Mouse (Mus musculus): ENCODE data around the gene Tpd52l2. TPM values are rescaled to one million over a fixed set of nuclear protein-coding genes. Genes with fewer than 3 reads are reported as not detected.

Tpd52l2 gene
- polyA plus RNA-seq, 1 experiment from 2014 or later: 169 TPM

- ATAC-seq (ENCODE audit: low FRiP score, low read depth): no peak
- no peaks in the 10 kb centered on the region for H3K9me3 ChIP-seq
- H3K27me3 ChIP-seq: no peaks in the 10 kb centered on the region
- peaks cover 79% of the 10 kb centered on the region for H3K36me3 ChIP-seq
- H3K4me3 ChIP-seq: no peak overlapping the region
- H3K9ac ChIP-seq: no peak overlapping the region
- 89% methylated on average over 5 of the region's 5 CpGs for WGBS
- H3K4me1 ChIP-seq: no peaks in the 10 kb centered on the region
- no peak overlapping the region for H3K27ac ChIP-seq
- no peak overlapping the region for H3K4me2 ChIP-seq (replicated peaks)
These were observed 51.7 kb downstream of the Tpd52l2 start for GRCm38 (mm10) chr2:181548682-181549081.

DNA sequence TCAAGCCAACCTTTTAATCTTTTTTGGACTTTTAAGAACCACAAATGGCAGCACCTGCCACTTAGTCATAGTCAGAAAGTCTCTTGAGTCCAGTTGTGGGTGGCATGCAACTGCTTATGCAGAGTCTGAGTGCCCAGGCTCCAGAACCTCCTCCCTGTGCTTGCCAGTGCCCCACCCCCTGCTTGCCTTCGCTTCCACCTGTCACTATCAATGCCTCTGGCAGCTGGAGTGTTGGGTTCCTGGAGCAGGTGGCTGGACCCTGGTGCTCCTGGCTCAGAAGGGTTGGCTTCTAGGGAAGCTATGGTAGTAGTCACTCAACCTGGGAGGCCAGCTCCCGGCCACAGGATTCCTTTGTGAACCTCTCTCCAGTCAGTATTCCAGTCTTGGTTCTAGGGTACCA lies 53.3 kb downstream of the Tpd52l2 start:
- Histone ChIP-seq H3K36me3 (peaks cover 85% of the 10 kb centered on the region), H3K4me2 (replicated peaks) (no peak overlapping the region), H3K9me3 (no peaks in the 10 kb centered on the region), H3K27ac (no peak overlapping the region), H3K27me3 (no peaks in the 10 kb centered on the region), H3K4me1 (no peaks in the 10 kb centered on the region), H3K9ac (no peak overlapping the region), H3K4me3 (no peak overlapping the region)
- 93% methylated on average over 2 of the region's 2 CpGs for WGBS
- ATAC-seq (ENCODE audit: low FRiP score, low read depth): no peak

- Histone ChIP-seq H3K9ac (no peak overlapping the region), H3K4me1 (no peaks in the 10 kb centered on the region), H3K27me3 (no peaks in the 10 kb centered on the region), H3K9me3 (no peaks in the 10 kb centered on the region), H3K36me3 (peaks cover 55% of the 10 kb centered on the region), H3K4me3 (no peak overlapping the region), H3K4me2 (replicated peaks) (no peak overlapping the region), H3K27ac (no peak overlapping the region)
- ATAC-seq (ENCODE audit: low FRiP score, low read depth): no peak
These were observed 56.8 kb downstream of the Tpd52l2 start for GRCm38 (mm10) chr2:181553772-181554171.

DNA sequence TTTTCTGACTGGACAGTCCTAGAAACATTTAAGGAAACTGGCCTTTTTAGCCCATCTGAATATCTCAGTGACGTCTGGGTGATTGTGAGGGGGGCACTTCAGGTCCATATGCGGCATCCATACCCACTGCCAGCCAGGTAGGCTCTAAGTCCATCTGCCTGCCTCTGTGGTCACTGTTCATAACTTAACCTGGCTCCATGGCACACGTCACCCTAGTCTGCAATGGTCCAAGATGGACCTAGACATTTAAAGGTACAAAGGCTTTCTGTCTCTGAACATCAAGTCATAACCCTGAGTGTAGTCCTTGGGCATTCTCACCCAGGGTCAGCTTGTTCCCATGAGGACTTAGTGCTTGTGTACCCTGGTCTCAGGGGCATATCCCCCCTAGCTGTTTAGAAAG lies 70.4 kb downstream of the Tpd52l2 start:
- WGBS: 79% methylated on average over 3 of the region's 3 CpGs
- Histone ChIP-seq H3K4me1 (no peaks in the 10 kb centered on the region), H3K9me3 (no peaks in the 10 kb centered on the region), H3K27ac (no peak overlapping the region), H3K4me2 (replicated peaks) (no peak overlapping the region), H3K4me3 (no peak overlapping the region), H3K27me3 (no peaks in the 10 kb centered on the region), H3K36me3 (0 out of 2 replicates have a peak, but pooled peaks cover 11% of the 10 kb centered on the region), H3K9ac (no peak overlapping the region)
- no peak for ATAC-seq (ENCODE audit: low FRiP score, low read depth)

Other genes starting within 250 kb of the Tpd52l2 start
- gene Gmeb2, start 209.1 kb upstream of the Tpd52l2 start, polyA plus RNA-seq (2015; fragmentation: Nextera tagmentation; extraction: Ambion mirVana): 16.5 and 17.8 TPM in 2 replicates
- 0.84 and 3.3 TPM in 2 replicates for gene Stmn3, start 182.6 kb upstream of the Tpd52l2 start, polyA plus RNA-seq (2015; fragmentation: Nextera tagmentation; extraction: Ambion mirVana)
- 43.2 and 48.8 TPM in 2 replicates for gene Rtel1, start 177.4 kb upstream of the Tpd52l2 start, polyA plus RNA-seq (2015; fragmentation: Nextera tagmentation; extraction: Ambion mirVana)
- 43.9 and 49.5 TPM in 2 replicates for gene Zgpat, start 132.2 kb upstream of the Tpd52l2 start, polyA plus RNA-seq (2015; fragmentation: Nextera tagmentation; extraction: Ambion mirVana)
- 77.1 and 79.2 TPM in 2 replicates for gene Arfrp1, start 131.7 kb upstream of the Tpd52l2 start, polyA plus RNA-seq (2015; fragmentation: Nextera tagmentation; extraction: Ambion mirVana)
- gene Lime1, start 117.1 kb upstream of the Tpd52l2 start, polyA plus RNA-seq (2015; fragmentation: Nextera tagmentation; extraction: Ambion mirVana): 26.5 and 28.1 TPM in 2 replicates
- gene Zbtb46, start 37.7 kb upstream of the Tpd52l2 start, polyA plus RNA-seq (2015; fragmentation: Nextera tagmentation; extraction: Ambion mirVana): 5.7 and 6.1 TPM in 2 replicates
- 0.08 and 0.18 TPM in 2 replicates for gene Abhd16b, start 3.9 kb upstream of the Tpd52l2 start, polyA plus RNA-seq (2015; fragmentation: Nextera tagmentation; extraction: Ambion mirVana)
- gene Dnajc5, start 23.3 kb downstream of the Tpd52l2 start, polyA plus RNA-seq (2015; fragmentation: Nextera tagmentation; extraction: Ambion mirVana): 101 and 102 TPM in 2 replicates
- gene Uckl1, start 87.8 kb downstream of the Tpd52l2 start, polyA plus RNA-seq (2015; fragmentation: Nextera tagmentation; extraction: Ambion mirVana): 43.5 and 46.2 TPM in 2 replicates
- gene Prpf6, start 94.7 kb downstream of the Tpd52l2 start, polyA plus RNA-seq (2015; fragmentation: Nextera tagmentation; extraction: Ambion mirVana): 70.5 and 71.5 TPM in 2 replicates
- gene Zfp512b, start 95.7 kb downstream of the Tpd52l2 start, polyA plus RNA-seq (2015; fragmentation: Nextera tagmentation; extraction: Ambion mirVana): 67.2 and 69.4 TPM in 2 replicates
- gene Samd10, start 102.1 kb downstream of the Tpd52l2 start, polyA plus RNA-seq (2015; fragmentation: Nextera tagmentation; extraction: Ambion mirVana): 7.8 and 8.6 TPM in 2 replicates
- 0.53 TPM in 1 of 2 replicates, not detected in the other for gene Gm29797, start 159.9 kb downstream of the Tpd52l2 start, polyA plus RNA-seq (2015; fragmentation: Nextera tagmentation; extraction: Ambion mirVana)
- gene Sox18, start 174.5 kb downstream of the Tpd52l2 start, polyA plus RNA-seq (2015; fragmentation: Nextera tagmentation; extraction: Ambion mirVana): 28.5 and 30.0 TPM in 2 replicates
- 33.3 and 34.3 TPM in 2 replicates for gene Tcea2, start 183.2 kb downstream of the Tpd52l2 start, polyA plus RNA-seq (2015; fragmentation: Nextera tagmentation; extraction: Ambion mirVana)
- gene Rgs19, start 196.8 kb downstream of the Tpd52l2 start, polyA plus RNA-seq (2015; fragmentation: Nextera tagmentation; extraction: Ambion mirVana): 79.0 and 82.0 TPM in 2 replicates
- gene Lkaaear1, start 201.3 kb downstream of the Tpd52l2 start, polyA plus RNA-seq (2015; fragmentation: Nextera tagmentation; extraction: Ambion mirVana): not detected in 2 replicates
- gene Oprl1, start 217.9 kb downstream of the Tpd52l2 start, polyA plus RNA-seq (2015; fragmentation: Nextera tagmentation; extraction: Ambion mirVana): 1.2 and 1.4 TPM in 2 replicates

Measured in limb, embryonic 13.5 days (tissue).